Mouse (Mus musculus) hindbrain, embryonic 16.5 days (tissue): Measurements from ENCODE around the gene Pdcd2l. TPM values are rescaled to one million over a fixed set of nuclear protein-coding genes. Genes with fewer than 3 reads are reported as not detected.

Experiments used
- ATAC-seq: fragments of 200-750 bp; cut with Nextera tagmentation; 2 replicates; pipeline ENCODE4 v1.8.0; 2017; ENCODE audit warnings: moderate TSS enrichment, moderate library complexity
- H3K27ac ChIP-seq: fragments of 300-500 bp; sonication (generic); 2 replicates; pipeline ENCODE4 v1.5.1; 2014; ENCODE audit warnings: low read depth, mild to moderate bottlenecking, control low read depth, low read length, moderate library complexity
- H3K27me3 ChIP-seq: fragments of 300-500 bp; sonication (generic); replicated peaks from 2 replicates; pipeline ENCODE4 v1.6.1; 2014; ENCODE audit warnings: low read length; ENCODE audit not compliant: control insufficient read depth, insufficient read depth
- H3K36me3 ChIP-seq: fragments of 300-500 bp; sonication (generic); 2 replicates; pipeline ENCODE4 v1.6.1; 2014; ENCODE audit warnings: mild to moderate bottlenecking, low read length, moderate library complexity, mixed read lengths; ENCODE audit not compliant: control insufficient read depth, insufficient read depth
- H3K4me1 ChIP-seq: fragments of 300-500 bp; sonication (generic); 2 replicates; pipeline ENCODE4 v1.6.1; 2014; ENCODE audit warnings: low read depth, low read length; ENCODE audit not compliant: control insufficient read depth, insufficient read depth
- H3K4me2 ChIP-seq: fragments of 300-500 bp; sonication (generic); 2 replicates; pipeline ENCODE4 v1.6.1; 2014; ENCODE audit warnings: mild to moderate bottlenecking, low read length, control low read depth, moderate library complexity
- H3K4me3 ChIP-seq: fragments of 300-500 bp; sonication (generic); 2 replicates; pipeline ENCODE4 v1.5.1; 2014; ENCODE audit warnings: mild to moderate bottlenecking, low read length, control low read depth, moderate library complexity
- H3K9ac ChIP-seq: fragments of 300-500 bp; sonication (generic); 2 replicates; pipeline ENCODE4 v1.6.1; 2014; ENCODE audit warnings: low read depth, mild to moderate bottlenecking, control low read depth, low read length, moderate library complexity
- H3K9me3 ChIP-seq: fragments of 300-500 bp; sonication (generic); 2 replicates; pipeline ENCODE4 v1.6.1; 2014; ENCODE audit warnings: mild to moderate bottlenecking, low read length, moderate library complexity; ENCODE audit not compliant: control insufficient read depth
- WGBS: fragments of 180-500 bp; shearing (Covaris S2); extraction: QIAGEN DNeasy Blood & Tissue Kit; methylation state at CpG from one replicate; pipeline ENCODE4 v1.1.7; 2014; 5-methylcytosine and 5-hydroxymethylcytosine counted together
- polyA plus RNA-seq: library from polyadenylated mRNA; unstranded; fragments of >200 nt; fragmentation: Nextera tagmentation; extraction: Ambion mirVana; gene quantifications from 2 replicates; pipeline ENCODE4 v1.2.1, GENCODE M21; 2015

The Pdcd2l gene
- 76.2 and 87.3 TPM in 2 replicates for polyA plus RNA-seq

- peak within 1 kb of the TSS; percentile 72 for H3K9ac ChIP-seq
- WGBS = 4% methylated on average over 67 of the region's 70 CpGs
- peak; percentile 96 for ATAC-seq
- H3K36me3 ChIP-seq = peaks cover 19% of the 10 kb centered on the region
- peak within 1 kb of the TSS; percentile 62 for H3K4me3 ChIP-seq
- peaks cover 8% of the 10 kb centered on the region for H3K4me1 ChIP-seq
- no peaks in the 10 kb centered on the region for H3K27me3 ChIP-seq
- peak within 1 kb of the TSS; percentile 61; the same call in 1 of the 2 replicates for H3K27ac ChIP-seq
- peak within 1 kb of the TSS; percentile 90 for H3K4me2 ChIP-seq
- H3K9me3 ChIP-seq = 0 out of 2 replicates have a peak, but pooled peaks cover 2% of the 10 kb centered on the region
These were observed at the start of gene Pdcd2l for GRCm38 (mm10) chr7:34196132-34197128. Gene Pdcd2l, minus strand, starts transcription at chr7:34196661.

- ATAC-seq = 0 out of 2 replicates have a peak, but pooled peaks have one; percentile 23
- Histone ChIP-seq H3K9ac (no peak overlapping the region), H3K4me3 (no peak overlapping the region), H3K4me1 (no peaks in the 10 kb centered on the region), H3K27me3 (no peaks in the 10 kb centered on the region), H3K9me3 (no peaks in the 10 kb centered on the region), H3K36me3 (peaks cover 49% of the 10 kb centered on the region), H3K27ac (no peak overlapping the region), H3K4me2 (no peak overlapping the region)
- WGBS = 86% methylated on average over 11 of the region's 11 CpGs
These were observed 45.7 kb upstream of the Pdcd2l start for GRCm38 (mm10) chr7:34242176-34242575.

- Histone ChIP-seq H3K4me3 (no peak overlapping the region), H3K9me3 (no peaks in the 10 kb centered on the region), H3K27ac (no peak overlapping the region), H3K9ac (no peak overlapping the region), H3K36me3 (peaks cover 42% of the 10 kb centered on the region), H3K27me3 (no peaks in the 10 kb centered on the region), H3K4me1 (peaks cover 6% of the 10 kb centered on the region), H3K4me2 (no peak overlapping the region)
- WGBS = 79% methylated on average over 5 of the region's 5 CpGs
- ATAC-seq = no peak
These were observed 41.6 kb upstream of the Pdcd2l start for GRCm38 (mm10) chr7:34238086-34238485.

GRCm38 (mm10) chr7:34235602-34236001 is 39.1 kb upstream of the Pdcd2l start:
- WGBS = 89% methylated on average over 5 of the region's 5 CpGs
- Histone ChIP-seq H3K9ac (no peak overlapping the region), H3K4me3 (no peak overlapping the region), H3K4me2 (no peak overlapping the region), H3K36me3 (peaks cover 34% of the 10 kb centered on the region), H3K9me3 (no peaks in the 10 kb centered on the region), H3K27me3 (no peaks in the 10 kb centered on the region), H3K4me1 (peaks cover 7% of the 10 kb centered on the region), H3K27ac (no peak overlapping the region)
- no peak for ATAC-seq

- peak overlapping the region; percentile 63 for H3K4me2 ChIP-seq
- H3K36me3 ChIP-seq = peaks cover 28% of the 10 kb centered on the region
- peaks cover 9% of the 10 kb centered on the region for H3K4me1 ChIP-seq
- peak overlapping the region; percentile 91 for H3K27ac ChIP-seq
- H3K4me3 ChIP-seq = peak overlapping the region; percentile 48
- no peaks in the 10 kb centered on the region for H3K27me3 ChIP-seq
- no peaks in the 10 kb centered on the region for H3K9me3 ChIP-seq
- peak overlapping the region; percentile 64 for H3K9ac ChIP-seq
- 4% methylated on average over 17 of the region's 17 CpGs for WGBS
- no peak for ATAC-seq
These were observed 38.4 kb upstream of the Pdcd2l start for GRCm38 (mm10) chr7:34234610-34235561.

GRCm38 (mm10) chr7:34233909-34234609 is 37.6 kb upstream of the Pdcd2l start:
- H3K4me2 ChIP-seq = peak overlapping the region; percentile 63
- no peaks in the 10 kb centered on the region for H3K9me3 ChIP-seq
- H3K4me1 ChIP-seq = peaks cover 12% of the 10 kb centered on the region
- peak; percentile 96 for ATAC-seq
- peak overlapping the region; percentile 91 for H3K27ac ChIP-seq
- H3K4me3 ChIP-seq = peak overlapping the region; percentile 48
- no peaks in the 10 kb centered on the region for H3K27me3 ChIP-seq
- WGBS = under 1% methylated on average over 46 of the region's 46 CpGs
- H3K9ac ChIP-seq = peak overlapping the region; percentile 67
- peaks cover 21% of the 10 kb centered on the region for H3K36me3 ChIP-seq

GRCm38 (mm10) chr7:34232785-34233725 is 36.6 kb upstream of the Pdcd2l start:
- 38% methylated on average over 7 of the region's 7 CpGs for WGBS
- peaks cover 12% of the 10 kb centered on the region for H3K36me3 ChIP-seq
- peak overlapping the region; percentile 63 for H3K4me2 ChIP-seq
- no peak for ATAC-seq
- peak overlapping the region; percentile 48 for H3K4me3 ChIP-seq
- no peaks in the 10 kb centered on the region for H3K27me3 ChIP-seq
- H3K27ac ChIP-seq = peak overlapping the region; percentile 91
- peak overlapping the region; percentile 67 for H3K9ac ChIP-seq
- no peaks in the 10 kb centered on the region for H3K9me3 ChIP-seq
- peaks cover 22% of the 10 kb centered on the region for H3K4me1 ChIP-seq
